Mouse (Mus musculus) ZHBTc4 (cell line): ENCODE measurements around the gene 4930415O20Rik.
"Not testable (repeated sequence)": the region's sequence is repeated elsewhere in the genome, so short reads cannot be mapped to it uniquely, and the experiment has no call there.

ENCODE experiments used
- DNase-seq: peaks from one replicate; pipeline ENCODE4 v3.0.0-alpha.2; 2011; ENCODE audit warnings: low read depth, low spot score

Gene 4930415O20Rik

GRCm38 (mm10) chr15:98568256-98569033 is 2.4 kb upstream of the 4930415O20Rik start:
- DNase-seq, result peak; percentile 68

GRCm38 (mm10) chr15:98569216-98569615 is 1.6 kb upstream of the 4930415O20Rik start:
- DNase-seq, result peak; percentile 26

GRCm38 (mm10) chr15:98569795-98570365 is 924 bp upstream of the 4930415O20Rik start:
- no peak for DNase-seq

GRCm38 (mm10) chr15:98573293-98573692 is 2.5 kb downstream of the 4930415O20Rik start:
- no peak for DNase-seq

GRCm38 (mm10) chr15:98579310-98579709 is 8.5 kb downstream of the 4930415O20Rik start:
- DNase-seq, result no peak

- peak; percentile 92 for DNase-seq
These were observed 9.1 kb downstream of the 4930415O20Rik start for GRCm38 (mm10) chr15:98579795-98580464.

GRCm38 (mm10) chr15:98582410-98582809 is 11.6 kb downstream of the 4930415O20Rik start:
- no peak for DNase-seq

GRCm38 (mm10) chr15:98582996-98583395 is 12.2 kb downstream of the 4930415O20Rik start:
- DNase-seq, result no peak

- peak; percentile 42 for DNase-seq
These were observed 14.6 kb downstream of the 4930415O20Rik start for GRCm38 (mm10) chr15:98585421-98585820.

- not testable (repeated sequence) for DNase-seq
These were observed 15.3 kb downstream of the 4930415O20Rik start for GRCm38 (mm10) chr15:98586141-98586540.

GRCm38 (mm10) chr15:98587751-98588150 is 16.9 kb downstream of the 4930415O20Rik start:
- no peak for DNase-seq

- no peak for DNase-seq
These were observed 19.0 kb downstream of the 4930415O20Rik start for GRCm38 (mm10) chr15:98589640-98590336.

GRCm38 (mm10) chr15:98591396-98591795 is 20.6 kb downstream of the 4930415O20Rik start:
- no peak for DNase-seq

GRCm38 (mm10) chr15:98594193-98594592 is 23.4 kb downstream of the 4930415O20Rik start:
- DNase-seq, result peak; percentile 80

- no peak for DNase-seq
These were observed 24.2 kb downstream of the 4930415O20Rik start for GRCm38 (mm10) chr15:98595049-98595448.

GRCm38 (mm10) chr15:98596609-98597008 is 25.8 kb downstream of the 4930415O20Rik start:
- no peak for DNase-seq

- no peak for DNase-seq
These were observed 29.4 kb downstream of the 4930415O20Rik start for GRCm38 (mm10) chr15:98600036-98600709.

- DNase-seq, result no peak
These were observed 31.0 kb downstream of the 4930415O20Rik start for GRCm38 (mm10) chr15:98601832-98602190.

- DNase-seq, result peak; percentile 59
These were observed 31.5 kb downstream of the 4930415O20Rik start for GRCm38 (mm10) chr15:98602191-98602881.

GRCm38 (mm10) chr15:98602921-98603458 is 32.2 kb downstream of the 4930415O20Rik start:
- no peak for DNase-seq
